Mouse (Mus musculus): Measurements from ENCODE around the gene Mpeg1. TPM values are rescaled to one million over a fixed set of nuclear protein-coding genes. Genes with fewer than 3 reads are reported as not detected.
A peak's percentile ranks its signal among the peaks of the same experiment; 100 is the strongest.

The Mpeg1 gene
- total and polyA plus RNA-seq, 3 experiments, result 43.8 to 270 (median 68.0) TPM

GRCm38 (mm10) chr19:12457401-12458066 lies 3.0 kb upstream of the Mpeg1 start:
- H3K27me3 ChIP-seq (replicated peaks), result no peaks in the 10 kb centered on the region
- peak; percentile 94 for DNase-seq (ENCODE audit: extremely low read depth)
- peak overlapping the region; percentile 96 for H3K27ac ChIP-seq (ENCODE audit: insufficient read depth, low read depth)
- peaks cover 16% of the 10 kb centered on the region for H3K79me2 ChIP-seq (replicated peaks; ENCODE audit: control insufficient read depth, extremely low read depth, insufficient read depth, poor library complexity, severe bottlenecking)
- H3K9me3 ChIP-seq (replicated peaks; ENCODE audit: low read length), result no peaks in the 10 kb centered on the region
- H3K4me1 ChIP-seq (ENCODE audit: control insufficient read depth in 1 of 2, insufficient read depth in 2 of 2), result peaks cover 2 to 26% of the 10 kb centered on the region in 2 experiments; a peak in 2 of 4 replicates
- dilution Hi-C loops (cut with MboI; ENCODE audit: extremely low pct_ligation_motif_present, extremely low pct_unique_long_range_greater_than_20kb, low sequenced_read_pairs) (no loop called here), in situ Hi-C loops (cut with MboI; ENCODE audit: low pct_ligation_motif_present, low pct_unique_long_range_greater_than_20kb, low sequenced_read_pairs) (no loop called here)
- H3K36me3 ChIP-seq (replicated peaks in 1 of 2; ENCODE audit: control insufficient read depth in 1 of 2, insufficient read depth in 1 of 2, low read length in 1 of 2), result peaks cover 0 to 10% of the 10 kb centered on the region in 2 experiments
- peak; percentile 73 for TF ChIP-seq POLR2A (IDR thresholded peaks at IDR 0.05; ENCODE audit: low read depth, low read length)
- peak; percentile 87 for TF ChIP-seq TBP (conservative IDR thresholded peaks at IDR 0.05; ENCODE audit: low read depth, low read length)
- peak; percentile 81 for TF ChIP-seq ZNF384 (IDR thresholded peaks at IDR 0.05; ENCODE audit: low read depth, low read length)
- peak; percentile 95 for TF ChIP-seq ETS1 (conservative IDR thresholded peaks at IDR 0.05; ENCODE audit: low read depth, low read length)
- TF ChIP-seq CHD2 (IDR thresholded peaks at IDR 0.05; ENCODE audit: low read length), result peak; percentile 86
- TF ChIP-seq SIN3A (IDR thresholded peaks at IDR 0.05; ENCODE audit: low read length), result peak; percentile 91
- no peak for TF ChIP-seq USF1 (IDR thresholded peaks at IDR 0.05; ENCODE audit: low read depth, low read length)
- peak; percentile 85; the same call in 1 of the 2 replicates for TF ChIP-seq MXI1 (IDR thresholded peaks at IDR 0.05; ENCODE audit: low read depth, low read length)
- no peak for TF ChIP-seq E2F4 (IDR thresholded peaks at IDR 0.05; ENCODE audit: insufficient replicate concordance, low read depth, low read length)
- no peak; the same call in 1 of the 2 replicates for TF ChIP-seq RAD21 (IDR thresholded peaks at IDR 0.05; ENCODE audit: low read depth, low read length)
- 0 out of 2 replicates have a peak, but pooled peaks have one; percentile 16 for TF ChIP-seq HCFC1 (IDR thresholded peaks at IDR 0.05; ENCODE audit: low read depth, low read length)
- TF ChIP-seq IRF4 (IDR thresholded peaks at IDR 0.05; ENCODE audit: low read depth, low read length), result peak; percentile 85
- TF ChIP-seq MAFK (IDR thresholded peaks at IDR 0.05; ENCODE audit: insufficient replicate concordance, low read length), result 0 out of 2 replicates have a peak, but pooled peaks have one; percentile 61
- TF ChIP-seq POLR2AphosphoS2 (IDR thresholded peaks at IDR 0.05; ENCODE audit: low read depth, low read length), result peak; percentile 88
- TF ChIP-seq MEF2A (IDR thresholded peaks at IDR 0.05; ENCODE audit: borderline replicate concordance, low read depth, low read length), result peak; percentile 90
- TF ChIP-seq GABPA (IDR thresholded peaks at IDR 0.05; ENCODE audit: insufficient replicate concordance, low read depth, low read length), result no peak
- no peak for TF ChIP-seq NRF1 (IDR thresholded peaks at IDR 0.05; ENCODE audit: low read depth, low read length)
- TF ChIP-seq EP300 (IDR thresholded peaks at IDR 0.05; ENCODE audit: low read length), result peak; percentile 96
- TF ChIP-seq ZC3H11A (IDR thresholded peaks at IDR 0.05; ENCODE audit: low read depth, low read length), result no peak
- TF ChIP-seq UBTF (IDR thresholded peaks at IDR 0.05; ENCODE audit: low read depth, low read length), result 0 out of 2 replicates have a peak, but pooled peaks have one; percentile 10
- peak; percentile 73 for TF ChIP-seq MAX (IDR thresholded peaks at IDR 0.05; ENCODE audit: low read length)
- peak; percentile 64; the same call in 1 of the 2 replicates for TF ChIP-seq NELFE (IDR thresholded peaks at IDR 0.05; ENCODE audit: low read depth, low read length)
- TF ChIP-seq ELF1 (IDR thresholded peaks at IDR 0.05; ENCODE audit: low read depth, low read length), result peak; percentile 65
- 0 out of 2 replicates have a peak, but pooled peaks have one; percentile 1 for TF ChIP-seq JUN (IDR thresholded peaks at IDR 0.05; ENCODE audit: insufficient read depth, low read depth, low read length)
- peak; percentile 77; the same call in 1 of the 2 replicates for TF ChIP-seq MAZ (IDR thresholded peaks at IDR 0.05; ENCODE audit: low read depth, low read length)
- peak; percentile 84 for TF ChIP-seq RCOR1 (conservative IDR thresholded peaks at IDR 0.05; ENCODE audit: low read depth, low read length)
- peak; percentile 85; the same call in 1 of the 2 replicates for TF ChIP-seq CHD1 (IDR thresholded peaks at IDR 0.05; ENCODE audit: low read depth, low read length)
- peak; percentile 88 for TF ChIP-seq ZMIZ1 (IDR thresholded peaks at IDR 0.05; ENCODE audit: low read depth, low read length)
- TF ChIP-seq TCF12 (IDR thresholded peaks at IDR 0.05; ENCODE audit: low read depth, low read length), result peak; percentile 95
- no peak for TF ChIP-seq CTCF (conservative IDR thresholded peaks at IDR 0.05 in 1 of 2, IDR thresholded peaks at IDR 0.05 in 1 of 2; ENCODE audit: low read depth in 2 of 2, low read length in 2 of 2)
- peak; percentile 57 for TF ChIP-seq MYC (IDR thresholded peaks at IDR 0.05; ENCODE audit: low read depth, low read length)
- TF ChIP-seq BHLHE40 (IDR thresholded peaks at IDR 0.05; ENCODE audit: low read depth, low read length), result peak; percentile 99
- TF ChIP-seq JUND (conservative IDR thresholded peaks at IDR 0.05; ENCODE audit: low read depth, low read length), result peak; percentile 52
- H3K4me3 ChIP-seq (replicated peaks in 1 of 3; ENCODE audit: low read depth in 2 of 3, low read length in 2 of 3, poor library complexity in 1 of 3), result peak overlapping the region in 2 of 3 experiments; percentile 7 to 10
- H3K4me2 ChIP-seq (ENCODE audit: insufficient read depth, low read depth, poor library complexity, severe bottlenecking), result peak overlapping the region; percentile 48
- 0 out of 2 replicates have a peak overlapping the region, but pooled peaks have one; percentile 2 for H3K9ac ChIP-seq (ENCODE audit: insufficient read depth, low read depth)
